Mouse (Mus musculus) cerebellum, adult 2 months (tissue): ENCODE measurements at regions not wholly inside any gene's neighbourhood (a gene's known extent, or its start where the extent isn't known, plus 50 kb on each side); places are given as distances from the start of the nearest gene placed in this dataset.

Source experiments
- CTCF ChIP-seq: fragments of 200-500 bp; IDR thresholded peaks from 2 replicates; pipeline ENCODE4 v1.5.1; 2011; ENCODE audit warnings: low read depth, mild to moderate bottlenecking, control low read depth, low read length, moderate library complexity, borderline replicate concordance; ENCODE audit not compliant: insufficient read depth
- POLR2A ChIP-seq: fragments of 200-500 bp; IDR thresholded peaks from 2 replicates; pipeline ENCODE4 v1.6.1; 2011; ENCODE audit warnings: low read length, control low read depth, borderline replicate concordance; ENCODE audit not compliant: insufficient read depth

GRCm38 (mm10) chr7:70706281-70706680 is 339.7 kb upstream of the Nr2f2 start:
- TF ChIP-seq CTCF (no peak), POLR2A (no peak)
